Mouse (Mus musculus): ENCODE measurements around the gene Olfr1318. TPM values are rescaled to one million over a fixed set of nuclear protein-coding genes. Genes with fewer than 3 reads are reported as not detected.

Olfr1318 gene
- not detected for polyA plus RNA-seq (2014; fragmentation: Illumina TruSeq; extraction: RNeasy Lipid Tissue Mini Kit (QIAGEN cat#74804))

DNA sequence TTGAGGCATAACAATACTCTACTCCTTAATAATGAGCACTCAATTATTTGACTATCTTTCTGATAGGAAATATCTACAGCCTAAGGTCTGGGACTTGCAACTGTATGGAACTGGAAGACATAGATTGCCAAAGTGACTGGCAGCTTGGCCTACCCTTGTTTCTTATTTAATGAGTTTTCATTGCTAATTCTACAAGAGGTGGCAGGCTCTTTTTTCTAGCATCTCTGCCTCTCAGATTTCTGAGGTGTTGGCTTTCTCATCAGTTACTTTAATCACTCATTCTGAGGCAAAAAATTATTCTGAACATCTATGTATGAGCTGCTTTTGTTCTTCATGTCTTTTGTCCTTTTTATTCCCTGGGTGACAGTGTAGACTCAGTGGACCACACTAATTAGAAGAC is at the start of gene Olfr1318:
Gene Olfr1318, plus strand, starts transcription at position 301 of the 400 bp plus-strand sequence.

DNA sequence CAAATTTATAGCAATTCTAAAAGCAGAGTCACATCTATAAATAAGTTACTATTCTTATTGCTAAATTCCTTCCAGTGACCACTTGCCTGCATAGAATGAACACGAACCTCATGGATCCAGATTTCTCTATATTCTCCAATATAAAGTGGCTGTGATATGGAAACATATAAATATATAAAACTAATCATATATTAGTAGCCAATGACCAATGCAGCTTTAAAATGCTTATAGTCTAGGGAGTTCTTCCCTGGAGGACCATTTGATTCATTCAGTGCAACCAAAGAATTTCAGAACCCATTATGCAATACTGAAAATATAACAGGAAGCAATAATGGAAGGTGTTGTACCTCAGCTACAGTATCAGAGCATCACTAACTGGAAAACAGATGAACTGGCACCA is 38.7 kb upstream of the Olfr1318 start, which contains the start of gene Olfr1315-ps1:
Gene Olfr1315-ps1, minus strand, starts transcription at position 101 of the 400 bp plus-strand sequence.

DNA sequence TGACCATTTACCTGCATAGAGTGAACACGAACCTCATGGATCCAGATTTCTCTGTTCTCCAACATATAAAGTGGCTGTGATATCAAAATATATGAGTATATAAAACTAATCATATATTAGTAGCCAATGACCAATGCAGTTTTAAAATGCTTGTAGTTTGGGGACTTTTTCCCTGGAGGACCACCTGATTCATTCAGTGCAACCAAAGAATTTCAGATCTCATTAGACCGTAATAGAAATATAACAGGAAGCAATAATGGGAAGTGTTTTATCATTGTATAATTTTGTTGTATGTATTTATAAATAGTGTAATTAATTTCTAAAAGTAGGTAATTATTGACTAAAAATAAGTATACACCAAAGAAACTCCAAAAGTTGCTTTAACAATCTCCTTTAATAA is 19.1 kb upstream of the Olfr1318 start, which contains the start of gene Olfr1316:
Gene Olfr1316, minus strand, starts transcription at position 101 of the 400 bp plus-strand sequence.

DNA sequence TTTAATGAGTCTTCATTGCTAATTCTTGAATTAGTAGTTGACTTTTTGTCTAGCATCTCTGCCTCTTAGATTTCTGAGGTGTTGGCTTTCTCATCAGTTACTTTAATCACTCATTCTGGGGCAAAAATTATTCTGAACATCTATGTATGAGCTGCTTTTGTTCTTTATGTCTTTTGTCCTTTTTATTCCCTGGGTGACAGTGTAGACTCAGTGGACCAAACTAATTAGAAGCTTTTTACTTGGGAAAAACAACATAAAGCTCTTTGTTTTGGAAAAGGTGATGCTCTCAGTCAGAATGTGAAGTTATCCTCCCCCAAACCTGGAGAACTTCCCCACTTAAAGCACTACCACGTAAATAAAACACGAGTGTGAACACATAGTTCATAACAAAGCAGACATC is 14.0 kb upstream of the Olfr1318 start, which contains the start of gene Olfr1317:
Gene Olfr1317, plus strand, starts transcription at position 301 of the 400 bp plus-strand sequence.

Other genes starting within 250 kb of the Olfr1318 start
- gene Olfr1306, start 237.9 kb upstream of the Olfr1318 start, polyA plus RNA-seq (2014; fragmentation: Illumina TruSeq; extraction: RNeasy Lipid Tissue Mini Kit (QIAGEN cat#74804)), result not detected
- not detected for gene Olfr1307, start 204.8 kb upstream of the Olfr1318 start, polyA plus RNA-seq (2014; fragmentation: Illumina TruSeq; extraction: RNeasy Lipid Tissue Mini Kit (QIAGEN cat#74804))
- not detected for gene Olfr1308, start 189.3 kb upstream of the Olfr1318 start, polyA plus RNA-seq (2014; fragmentation: Illumina TruSeq; extraction: RNeasy Lipid Tissue Mini Kit (QIAGEN cat#74804))
- gene Olfr1309, start 163.9 kb upstream of the Olfr1318 start, polyA plus RNA-seq (2014; fragmentation: Illumina TruSeq; extraction: RNeasy Lipid Tissue Mini Kit (QIAGEN cat#74804)), result not detected
- not detected for gene Olfr1310, start 141.5 kb upstream of the Olfr1318 start, polyA plus RNA-seq (2014; fragmentation: Illumina TruSeq; extraction: RNeasy Lipid Tissue Mini Kit (QIAGEN cat#74804))
- gene Olfr1311, start 129.8 kb upstream of the Olfr1318 start, polyA plus RNA-seq (2014; fragmentation: Illumina TruSeq; extraction: RNeasy Lipid Tissue Mini Kit (QIAGEN cat#74804)), result not detected
- gene Olfr1312, start 104.0 kb upstream of the Olfr1318 start, polyA plus RNA-seq (2014; fragmentation: Illumina TruSeq; extraction: RNeasy Lipid Tissue Mini Kit (QIAGEN cat#74804)), result not detected
- not detected for gene Olfr1313, start 76.4 kb upstream of the Olfr1318 start, polyA plus RNA-seq (2014; fragmentation: Illumina TruSeq; extraction: RNeasy Lipid Tissue Mini Kit (QIAGEN cat#74804))
- not detected for gene Olfr1314, start 57.4 kb upstream of the Olfr1318 start, polyA plus RNA-seq (2014; fragmentation: Illumina TruSeq; extraction: RNeasy Lipid Tissue Mini Kit (QIAGEN cat#74804))
- gene Olfr1315-ps1, start 38.8 kb upstream of the Olfr1318 start, polyA plus RNA-seq (2014; fragmentation: Illumina TruSeq; extraction: RNeasy Lipid Tissue Mini Kit (QIAGEN cat#74804)), result not detected
- not detected for gene Olfr1316, start 19.2 kb upstream of the Olfr1318 start, polyA plus RNA-seq (2014; fragmentation: Illumina TruSeq; extraction: RNeasy Lipid Tissue Mini Kit (QIAGEN cat#74804))
- gene Olfr1317, start 13.9 kb upstream of the Olfr1318 start, polyA plus RNA-seq (2014; fragmentation: Illumina TruSeq; extraction: RNeasy Lipid Tissue Mini Kit (QIAGEN cat#74804)), result not detected
- not detected for gene Lpcat4, start 85.3 kb downstream of the Olfr1318 start, polyA plus RNA-seq (2014; fragmentation: Illumina TruSeq; extraction: RNeasy Lipid Tissue Mini Kit (QIAGEN cat#74804))
- 0.14 TPM for gene Nutm1, start 105.1 kb downstream of the Olfr1318 start, polyA plus RNA-seq (2014; fragmentation: Illumina TruSeq; extraction: RNeasy Lipid Tissue Mini Kit (QIAGEN cat#74804))
- 33.2 TPM for gene Nop10, start 107.7 kb downstream of the Olfr1318 start, polyA plus RNA-seq (2014; fragmentation: Illumina TruSeq; extraction: RNeasy Lipid Tissue Mini Kit (QIAGEN cat#74804))
- 93.0 TPM for gene Slc12a6, start 111.6 kb downstream of the Olfr1318 start, polyA plus RNA-seq (2014; fragmentation: Illumina TruSeq; extraction: RNeasy Lipid Tissue Mini Kit (QIAGEN cat#74804))
- 2.7 TPM for gene Gm21985, start 112.1 kb downstream of the Olfr1318 start, polyA plus RNA-seq (2014; fragmentation: Illumina TruSeq; extraction: RNeasy Lipid Tissue Mini Kit (QIAGEN cat#74804))
- 68.4 TPM for gene Emc4, start 213.8 kb downstream of the Olfr1318 start, polyA plus RNA-seq (2014; fragmentation: Illumina TruSeq; extraction: RNeasy Lipid Tissue Mini Kit (QIAGEN cat#74804))
- 91.2 TPM for gene Katnbl1, start 225.0 kb downstream of the Olfr1318 start, polyA plus RNA-seq (2014; fragmentation: Illumina TruSeq; extraction: RNeasy Lipid Tissue Mini Kit (QIAGEN cat#74804))